Mouse (Mus musculus) liver, adult (tissue): ENCODE results near the gene Ptpdc1.

Experiments
- GATA4 ChIP-seq: IDR thresholded peaks from 2 replicates; pipeline ENCODE4 v1.6.1; 2014; ENCODE audit warnings: mild to moderate bottlenecking, low read length; ENCODE audit not compliant: insufficient replicate concordance

Gene Ptpdc1

GRCm38 (mm10) chr13:48577007-48577406 is 48.5 kb downstream of the Ptpdc1 start:
- TF ChIP-seq GATA4 = no peak

- no peak for TF ChIP-seq GATA4
Observed at GRCm38 (mm10) chr13:48574718-48575117, 50.7 kb downstream of the Ptpdc1 start.

- no peak for TF ChIP-seq GATA4
Observed at GRCm38 (mm10) chr13:48573525-48574355, 51.7 kb downstream of the Ptpdc1 start.

GRCm38 (mm10) chr13:48572127-48572526 is 53.3 kb downstream of the Ptpdc1 start:
- no peak for TF ChIP-seq GATA4

- no peak for TF ChIP-seq GATA4
Observed at GRCm38 (mm10) chr13:48571298-48571697, 54.2 kb downstream of the Ptpdc1 start.

GRCm38 (mm10) chr13:48569576-48570132 is 55.8 kb downstream of the Ptpdc1 start:
- no peak for TF ChIP-seq GATA4

GRCm38 (mm10) chr13:48567646-48568045 is 57.8 kb downstream of the Ptpdc1 start:
- no peak for TF ChIP-seq GATA4

GRCm38 (mm10) chr13:48566116-48566935 is 59.1 kb downstream of the Ptpdc1 start:
- no peak for TF ChIP-seq GATA4

GRCm38 (mm10) chr13:48564881-48565600 is 60.4 kb downstream of the Ptpdc1 start:
- TF ChIP-seq GATA4 = no peak

- no peak for TF ChIP-seq GATA4
Observed at GRCm38 (mm10) chr13:48562336-48562735, 63.1 kb downstream of the Ptpdc1 start.

- no peak for TF ChIP-seq GATA4
Observed at GRCm38 (mm10) chr13:48561481-48561880, 64.0 kb downstream of the Ptpdc1 start.

GRCm38 (mm10) chr13:48555976-48556375 is 69.5 kb downstream of the Ptpdc1 start:
- TF ChIP-seq GATA4 = no peak

- TF ChIP-seq GATA4 = no peak
Observed at GRCm38 (mm10) chr13:48554552-48554951, 70.9 kb downstream of the Ptpdc1 start.

- TF ChIP-seq GATA4 = no peak
Observed at GRCm38 (mm10) chr13:48553511-48553910, 72.0 kb downstream of the Ptpdc1 start.
